Mouse (Mus musculus): ENCODE measurements at regions not wholly inside any gene's neighbourhood (a gene's known extent, or its start where the extent isn't known, plus 50 kb on each side); places are given as distances from the start of the nearest gene placed in this dataset.

- TF ChIP-seq POLR2A (IDR thresholded peaks at IDR 0.05; ENCODE audit: insufficient read length, low read depth) = no peak
- TF ChIP-seq TCF12 (IDR thresholded peaks at IDR 0.05; ENCODE audit: insufficient read depth, poor library complexity, severe bottlenecking) = no peak
Measured at GRCm38 (mm10) chrX:9747305-9747938, 84.6 kb upstream of the Dynlt3 start.

Measured in myocyte (in vitro differentiated cells).